Mouse (Mus musculus) brown adipose tissue, adult 24 weeks (tissue): ENCODE measurements around the gene Cd109. TPM values are rescaled to one million over a fixed set of nuclear protein-coding genes. Genes with fewer than 3 reads are reported as not detected.

ENCODE experiments used
- H3K27ac ChIP-seq: fragments of 200-500 bp; replicated peaks from 2 replicates; pipeline ENCODE4 v1.5.1; 2012; ENCODE audit warnings: low read depth, mild to moderate bottlenecking, low read length
- H3K4me1 ChIP-seq: fragments of 200-500 bp; 2 replicates; pipeline ENCODE4 v1.6.1; 2012; ENCODE audit warnings: low read length, mixed read lengths; ENCODE audit not compliant: control insufficient read depth, insufficient read depth, insufficient read length
- H3K4me3 ChIP-seq: fragments of 200-500 bp; 2 replicates; pipeline ENCODE4 v1.5.1; 2012; ENCODE audit warnings: low read depth, mild to moderate bottlenecking, low read length, moderate library complexity; ENCODE audit not compliant: insufficient read depth
- polyA plus RNA-seq: library from polyadenylated mRNA; stranded (reverse); fragments of >200 nt; gene quantifications from 2 replicates; pipeline ENCODE4 v1.2.4, GENCODE M21; 2012; ENCODE audit not compliant: missing spikeins, insufficient read depth, insufficient read length

Cd109 gene
- 0.21 and 0.71 TPM in 2 replicates for polyA plus RNA-seq

GRCm38 (mm10) chr9:78615401-78616021 is at the start of gene Cd109:
Gene Cd109, plus strand, starts transcription at chr9:78615546.
- peak within 1 kb of the TSS; percentile 66 for H3K4me3 ChIP-seq
- H3K27ac ChIP-seq: no peak within 1 kb of the TSS
- H3K4me1 ChIP-seq: peaks cover 3% of the 10 kb centered on the region; the same call in 1 of the 2 replicates

GRCm38 (mm10) chr9:78569934-78570333 is 45.4 kb upstream of the Cd109 start:
- Histone ChIP-seq H3K27ac (no peak overlapping the region), H3K4me1 (no peaks in the 10 kb centered on the region; the same call in 1 of the 2 replicates), H3K4me3 (no peak overlapping the region)

- H3K4me1 ChIP-seq: no peaks in the 10 kb centered on the region; the same call in 1 of the 2 replicates
- no peak overlapping the region for H3K4me3 ChIP-seq
- H3K27ac ChIP-seq: no peak overlapping the region
These were observed 38.9 kb upstream of the Cd109 start for GRCm38 (mm10) chr9:78576466-78576865.

- H3K4me3 ChIP-seq: no peak overlapping the region
- no peaks in the 10 kb centered on the region for H3K4me1 ChIP-seq
- H3K27ac ChIP-seq: no peak overlapping the region
These were observed 36.5 kb upstream of the Cd109 start for GRCm38 (mm10) chr9:78578824-78579223.

- no peak overlapping the region for H3K27ac ChIP-seq
- no peaks in the 10 kb centered on the region for H3K4me1 ChIP-seq
- no peak overlapping the region for H3K4me3 ChIP-seq
These were observed 35.5 kb upstream of the Cd109 start for GRCm38 (mm10) chr9:78579644-78580396.

GRCm38 (mm10) chr9:78587218-78587883 is 28.0 kb upstream of the Cd109 start:
- Histone ChIP-seq H3K4me1 (peaks cover 2% of the 10 kb centered on the region; the same call in 1 of the 2 replicates), H3K4me3 (peak overlapping the region; percentile 81), H3K27ac (no peak overlapping the region)

GRCm38 (mm10) chr9:78587914-78588313 is 27.4 kb upstream of the Cd109 start, which contains the start of gene Slc17a5:
Gene Slc17a5, minus strand, starts transcription at chr9:78588041.
- Histone ChIP-seq H3K4me1 (peaks cover 2% of the 10 kb centered on the region; the same call in 1 of the 2 replicates), H3K27ac (peak within 1 kb of the TSS; percentile 45), H3K4me3 (peak within 1 kb of the TSS; percentile 81)

- Histone ChIP-seq H3K27ac (peak overlapping the region; percentile 45), H3K4me1 (peaks cover 2% of the 10 kb centered on the region; the same call in 1 of the 2 replicates), H3K4me3 (peak overlapping the region; percentile 52)
These were observed 26.8 kb upstream of the Cd109 start for GRCm38 (mm10) chr9:78588411-78589033.

- no peak overlapping the region for H3K27ac ChIP-seq
- no peak overlapping the region for H3K4me3 ChIP-seq
- H3K4me1 ChIP-seq: peaks cover 2% of the 10 kb centered on the region; the same call in 1 of the 2 replicates
These were observed 24.9 kb upstream of the Cd109 start for GRCm38 (mm10) chr9:78590471-78590870.

GRCm38 (mm10) chr9:78595257-78595656 is 20.1 kb upstream of the Cd109 start:
- no peak overlapping the region for H3K4me3 ChIP-seq
- H3K4me1 ChIP-seq: no peaks in the 10 kb centered on the region
- no peak overlapping the region for H3K27ac ChIP-seq

GRCm38 (mm10) chr9:78595769-78596555 is 19.4 kb upstream of the Cd109 start:
- no peak overlapping the region for H3K27ac ChIP-seq
- no peak overlapping the region for H3K4me3 ChIP-seq
- H3K4me1 ChIP-seq: no peaks in the 10 kb centered on the region

- no peaks in the 10 kb centered on the region for H3K4me1 ChIP-seq
These were observed 18.5 kb upstream of the Cd109 start for GRCm38 (mm10) chr9:78596834-78597233.

GRCm38 (mm10) chr9:78599927-78600326 is 15.4 kb upstream of the Cd109 start:
- H3K27ac ChIP-seq: no peak overlapping the region
- H3K4me3 ChIP-seq: no peak overlapping the region
- H3K4me1 ChIP-seq: no peaks in the 10 kb centered on the region

More at GRCm38 (mm10) chr9:78596834-78597233, 18.5 kb upstream of the Cd109 start:
- H3K27ac ChIP-seq: no peak overlapping the region
- H3K4me3 ChIP-seq: no peak overlapping the region

GRCm38 (mm10) chr9:78601046-78601730 is 14.2 kb upstream of the Cd109 start:
- H3K4me1 ChIP-seq: no peaks in the 10 kb centered on the region
- no peak overlapping the region for H3K27ac ChIP-seq
- no peak overlapping the region for H3K4me3 ChIP-seq
